Mouse (Mus musculus) erythroblast, embryonic 14.5 days (primary cell): ENCODE measurements around the gene Cd72. TPM values are rescaled to one million over a fixed set of nuclear protein-coding genes. Genes with fewer than 3 reads are reported as not detected.

Source experiments
- H3K27me3 ChIP-seq: 2 replicates; pipeline ENCODE4 v1.6.1; 2012; ENCODE audit warnings: inconsistent platforms; ENCODE audit not compliant: control insufficient read depth
- H3K36me3 ChIP-seq: 2 replicates; pipeline ENCODE4 v1.6.1; 2012; ENCODE audit warnings: mild to moderate bottlenecking, inconsistent platforms; ENCODE audit not compliant: control insufficient read depth
- H3K4me1 ChIP-seq: 2 replicates; pipeline ENCODE4 v1.6.1; 2012; ENCODE audit warnings: inconsistent platforms; ENCODE audit not compliant: control insufficient read depth
- H3K4me3 ChIP-seq: replicated peaks from 2 replicates; pipeline ENCODE3; 2012; ENCODE audit warnings: moderate library complexity, mild to moderate bottlenecking, inconsistent platforms
- H3K9me3 ChIP-seq: 2 replicates; pipeline ENCODE4 v1.6.1; 2012; ENCODE audit warnings: low read length, inconsistent platforms, mixed read lengths; ENCODE audit not compliant: control insufficient read depth
- GATA1 ChIP-seq: IDR thresholded peaks from 2 replicates; pipeline ENCODE4 v1.6.1; 2012; ENCODE audit warnings: low read length, inconsistent platforms, mixed read lengths
- TAL1 ChIP-seq: IDR thresholded peaks from 3 replicates; pipeline ENCODE4 v1.6.1; 2012; ENCODE audit warnings: low read length, inconsistent platforms, mixed read lengths
- polyA plus RNA-seq: library from polyadenylated mRNA; stranded (reverse); fragments of >175 nt; gene quantifications from 2 replicates; pipeline ENCODE4 v1.2.3, GENCODE M21; 2012

The Cd72 gene
- polyA plus RNA-seq, 1 experiment: 0.09 TPM

DNA sequence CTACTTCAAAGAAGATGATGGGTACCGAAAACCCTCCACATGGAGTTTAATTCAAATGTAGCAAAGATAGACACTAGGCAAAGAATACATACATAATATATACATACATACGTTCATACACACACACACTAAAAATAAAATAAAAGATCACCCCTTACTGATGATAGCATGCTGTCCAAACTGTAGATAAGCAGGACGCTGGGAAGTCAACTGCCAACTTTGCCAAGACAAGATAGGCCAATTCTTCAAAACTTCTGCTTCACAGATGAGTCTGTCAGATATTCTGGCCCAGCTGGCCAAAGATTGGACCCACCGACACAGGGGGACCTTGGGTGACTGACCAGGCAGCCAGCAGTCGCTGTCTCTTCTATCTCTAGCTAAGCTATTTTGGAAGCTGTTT is 8.7 kb upstream of the Cd72 start:
- Histone ChIP-seq H3K4me1 (no peaks in the 10 kb centered on the region), H3K9me3 (no peaks in the 10 kb centered on the region), H3K4me3 (no peak overlapping the region), H3K36me3 (no peaks in the 10 kb centered on the region), H3K27me3 (no peaks in the 10 kb centered on the region; the same call in 1 of the 2 replicates)
- TF ChIP-seq GATA1 (no peak), TAL1 (no peak)

GRCm38 (mm10) chr4:43457124-43457523 is 2.7 kb upstream of the Cd72 start:
- H3K27me3 ChIP-seq: peaks cover 38% of the 10 kb centered on the region
- no peaks in the 10 kb centered on the region for H3K36me3 ChIP-seq
- H3K4me1 ChIP-seq: no peaks in the 10 kb centered on the region
- no peaks in the 10 kb centered on the region for H3K9me3 ChIP-seq
- no peak overlapping the region for H3K4me3 ChIP-seq
- TF ChIP-seq TAL1 (no peak), GATA1 (no peak)

GRCm38 (mm10) chr4:43456470-43456869 is 2.0 kb upstream of the Cd72 start:
- Histone ChIP-seq H3K9me3 (no peaks in the 10 kb centered on the region), H3K4me3 (no peak overlapping the region), H3K27me3 (peaks cover 43% of the 10 kb centered on the region), H3K4me1 (no peaks in the 10 kb centered on the region), H3K36me3 (no peaks in the 10 kb centered on the region)
- no peak for TF ChIP-seq TAL1
- no peak for TF ChIP-seq GATA1

- Histone ChIP-seq H3K36me3 (no peaks in the 10 kb centered on the region), H3K27me3 (peaks cover 48% of the 10 kb centered on the region), H3K4me1 (no peaks in the 10 kb centered on the region), H3K9me3 (no peaks in the 10 kb centered on the region), H3K4me3 (no peak overlapping the region)
- TF ChIP-seq GATA1 (no peak), TAL1 (no peak)
These were observed 1.0 kb downstream of the Cd72 start for GRCm38 (mm10) chr4:43453413-43453812.

DNA sequence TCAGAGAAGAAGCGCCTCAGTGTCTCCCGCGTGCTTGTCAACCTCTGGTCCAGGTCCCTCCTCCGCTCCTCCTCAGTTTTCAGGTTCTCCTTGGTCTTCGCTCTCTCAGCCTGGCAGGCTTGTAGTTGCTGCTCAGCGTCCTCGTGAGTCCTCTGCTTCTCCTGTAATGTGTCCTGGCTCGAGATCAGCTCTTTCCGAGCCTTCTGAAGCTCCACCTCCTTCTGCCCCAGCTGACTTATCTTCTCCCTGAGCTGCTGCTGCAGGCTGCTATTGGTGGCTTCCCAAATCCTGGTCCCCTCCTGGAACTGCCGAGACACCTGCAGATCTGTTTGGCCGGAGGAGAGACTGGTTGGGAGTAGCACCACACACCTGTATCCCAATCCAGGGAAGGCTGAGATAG is 2.1 kb downstream of the Cd72 start:
- H3K36me3 ChIP-seq: peaks cover 2% of the 10 kb centered on the region
- TF ChIP-seq GATA1 (no peak), TAL1 (no peak)
- no peaks in the 10 kb centered on the region for H3K9me3 ChIP-seq
- peaks cover 46% of the 10 kb centered on the region for H3K27me3 ChIP-seq
- no peak overlapping the region for H3K4me3 ChIP-seq
- H3K4me1 ChIP-seq: no peaks in the 10 kb centered on the region

GRCm38 (mm10) chr4:43448554-43448953 is 5.9 kb downstream of the Cd72 start:
- TF ChIP-seq GATA1: no peak
- TF ChIP-seq TAL1: no peak
- Histone ChIP-seq H3K36me3 (peaks cover 18% of the 10 kb centered on the region), H3K4me1 (peaks cover 5% of the 10 kb centered on the region), H3K9me3 (no peaks in the 10 kb centered on the region), H3K4me3 (no peak overlapping the region), H3K27me3 (peaks cover 29% of the 10 kb centered on the region)

- TF ChIP-seq TAL1 (no peak), GATA1 (no peak)
- H3K9me3 ChIP-seq: no peaks in the 10 kb centered on the region
These were observed 7.2 kb downstream of the Cd72 start for GRCm38 (mm10) chr4:43447251-43447650.

DNA sequence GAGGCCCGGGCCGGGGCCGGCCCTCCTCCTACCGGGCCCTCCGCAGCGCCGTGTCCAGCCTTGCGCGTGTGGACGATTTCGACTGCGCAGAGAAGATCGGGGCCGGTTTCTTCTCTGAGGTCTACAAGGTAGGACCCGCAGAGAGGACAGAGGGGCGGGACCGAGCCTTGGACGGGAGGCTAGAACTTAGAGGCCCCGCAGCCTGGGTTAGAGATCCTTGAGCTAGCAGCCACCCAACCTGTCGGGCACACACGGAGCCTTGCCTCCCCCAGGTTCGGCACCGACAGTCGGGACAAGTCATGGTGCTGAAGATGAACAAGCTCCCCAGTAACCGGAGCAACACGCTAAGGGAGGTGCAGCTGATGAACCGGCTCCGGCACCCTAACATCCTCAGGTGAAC is 10.9 kb downstream of the Cd72 start:
- H3K27me3 ChIP-seq: peaks cover 9% of the 10 kb centered on the region
- H3K4me1 ChIP-seq: peaks cover 19% of the 10 kb centered on the region
- H3K36me3 ChIP-seq: peaks cover 18% of the 10 kb centered on the region
- H3K4me3 ChIP-seq: peak overlapping the region; percentile 84
- H3K9me3 ChIP-seq: no peaks in the 10 kb centered on the region
- TF ChIP-seq TAL1: no peak
- TF ChIP-seq GATA1: no peak

More at GRCm38 (mm10) chr4:43447251-43447650, 7.2 kb downstream of the Cd72 start:
- Histone ChIP-seq H3K4me3 (no peak overlapping the region), H3K4me1 (peaks cover 16% of the 10 kb centered on the region), H3K36me3 (peaks cover 18% of the 10 kb centered on the region), H3K27me3 (peaks cover 20% of the 10 kb centered on the region)

- Histone ChIP-seq H3K4me1 (peaks cover 20% of the 10 kb centered on the region), H3K9me3 (no peaks in the 10 kb centered on the region), H3K4me3 (peak overlapping the region; percentile 84), H3K36me3 (peaks cover 18% of the 10 kb centered on the region), H3K27me3 (peaks cover 9% of the 10 kb centered on the region)
- no peak for TF ChIP-seq TAL1
- TF ChIP-seq GATA1: no peak
These were observed 11.7 kb downstream of the Cd72 start for GRCm38 (mm10) chr4:43442456-43443361.
